Mouse (Mus musculus) heart, embryonic 14.5 days (tissue): ENCODE results near the gene S1pr3. TPM values are rescaled to one million over a fixed set of nuclear protein-coding genes. Genes with fewer than 3 reads are reported as not detected.

Experiments used
- ATAC-seq: fragments of 200-750 bp; cut with Nextera tagmentation; 2 replicates; pipeline ENCODE4 v1.8.0; 2017; ENCODE audit warnings: low read depth, moderate TSS enrichment; ENCODE audit not compliant: insufficient number of reproducible peaks, insufficient read depth, low FRiP score
- H3K27ac ChIP-seq, 2 experiments: fragments of 200-500 bp in 1 of 2; fragments of 300-500 bp in 1 of 2; sonication (generic) in 1 of 2; replicated peaks in 1 of 2; 2 replicates each; pipeline ENCODE4 v1.5.1; 2012 to 2014; ENCODE audit warnings: low read depth in 2 of 2, low read length in 2 of 2, control low read depth in 1 of 2, mild to moderate bottlenecking in 1 of 2, mixed read lengths in 1 of 2; ENCODE audit not compliant: control insufficient read depth in 1 of 2, insufficient read depth in 1 of 2
- H3K27me3 ChIP-seq: fragments of 300-500 bp; sonication (generic); 2 replicates; pipeline ENCODE4 v1.6.1; 2014; ENCODE audit warnings: mild to moderate bottlenecking, low read length, control low read depth; ENCODE audit not compliant: control insufficient read depth, insufficient read depth
- H3K36me3 ChIP-seq: fragments of 300-500 bp; sonication (generic); 2 replicates; pipeline ENCODE4 v1.6.1; 2014; ENCODE audit warnings: mild to moderate bottlenecking, control low read depth, low read length, mixed read lengths; ENCODE audit not compliant: control insufficient read depth, insufficient read depth
- H3K4me1 ChIP-seq, 2 experiments: fragments of 200-500 bp in 1 of 2; fragments of 300-500 bp in 1 of 2; sonication (generic) in 1 of 2; 2 replicates each; pipeline ENCODE4 v1.6.1; 2012 to 2014; ENCODE audit warnings: low read length in 2 of 2, control low read depth in 1 of 2, mixed read lengths in 1 of 2; ENCODE audit not compliant: control insufficient read depth in 2 of 2, insufficient read depth in 2 of 2
- H3K4me2 ChIP-seq: fragments of 300-500 bp; sonication (generic); 2 replicates; pipeline ENCODE4 v1.6.1; 2014; ENCODE audit warnings: mild to moderate bottlenecking, low read length
- H3K4me3 ChIP-seq, 2 experiments: fragments of 200-500 bp in 1 of 2; fragments of 300-500 bp in 1 of 2; sonication (generic) in 1 of 2; 2 replicates each; pipeline ENCODE4 v1.5.1; 2012 to 2014; ENCODE audit warnings: low read length in 2 of 2, mild to moderate bottlenecking in 2 of 2, control low read depth in 1 of 2, low read depth in 1 of 2, moderate library complexity in 1 of 2; ENCODE audit not compliant: control insufficient read depth in 1 of 2, insufficient read depth in 1 of 2
- H3K9ac ChIP-seq: fragments of 300-500 bp; sonication (generic); 2 replicates; pipeline ENCODE4 v1.6.1; 2014; ENCODE audit warnings: mild to moderate bottlenecking, low read length
- H3K9me3 ChIP-seq: fragments of 300-500 bp; sonication (generic); 2 replicates; pipeline ENCODE4 v1.6.1; 2016; ENCODE audit warnings: low read length, control low read depth; ENCODE audit not compliant: control insufficient read depth
- WGBS: fragments of 180-500 bp; shearing (Covaris S2); extraction: QIAGEN DNeasy Blood & Tissue Kit; methylation state at CpG from one replicate; pipeline ENCODE4 v1.1.7; 2014; 5-methylcytosine and 5-hydroxymethylcytosine counted together
- polyA plus RNA-seq: library from polyadenylated mRNA; unstranded; fragments of >200 nt; fragmentation: Nextera tagmentation; extraction: Ambion mirVana; gene quantifications from 2 replicates; pipeline ENCODE4 v1.2.1, GENCODE M21; 2014

Gene S1pr3
- polyA plus RNA-seq, 1 experiment from 2014 or later = 16.3 TPM

GRCm38 (mm10) chr13:51417796-51418195 lies 9.4 kb downstream of the S1pr3 start:
- WGBS = 67% methylated on average over 6 of the region's 6 CpGs
- no peaks in the 10 kb centered on the region for H3K9me3 ChIP-seq
- no peak overlapping the region for H3K4me3 ChIP-seq
- H3K9ac ChIP-seq = no peak overlapping the region
- H3K4me1 ChIP-seq = peaks cover 6 to 8% of the 10 kb centered on the region in 2 experiments; a peak in 3 of 4 replicates
- H3K27ac ChIP-seq = peak overlapping the region in 1 of 2 experiments; percentile 35; a peak in 1 of 4 replicates
- ATAC-seq = no peak
- no peaks in the 10 kb centered on the region for H3K27me3 ChIP-seq
- peaks cover 29% of the 10 kb centered on the region for H3K36me3 ChIP-seq
- no peak overlapping the region for H3K4me2 ChIP-seq

DNA sequence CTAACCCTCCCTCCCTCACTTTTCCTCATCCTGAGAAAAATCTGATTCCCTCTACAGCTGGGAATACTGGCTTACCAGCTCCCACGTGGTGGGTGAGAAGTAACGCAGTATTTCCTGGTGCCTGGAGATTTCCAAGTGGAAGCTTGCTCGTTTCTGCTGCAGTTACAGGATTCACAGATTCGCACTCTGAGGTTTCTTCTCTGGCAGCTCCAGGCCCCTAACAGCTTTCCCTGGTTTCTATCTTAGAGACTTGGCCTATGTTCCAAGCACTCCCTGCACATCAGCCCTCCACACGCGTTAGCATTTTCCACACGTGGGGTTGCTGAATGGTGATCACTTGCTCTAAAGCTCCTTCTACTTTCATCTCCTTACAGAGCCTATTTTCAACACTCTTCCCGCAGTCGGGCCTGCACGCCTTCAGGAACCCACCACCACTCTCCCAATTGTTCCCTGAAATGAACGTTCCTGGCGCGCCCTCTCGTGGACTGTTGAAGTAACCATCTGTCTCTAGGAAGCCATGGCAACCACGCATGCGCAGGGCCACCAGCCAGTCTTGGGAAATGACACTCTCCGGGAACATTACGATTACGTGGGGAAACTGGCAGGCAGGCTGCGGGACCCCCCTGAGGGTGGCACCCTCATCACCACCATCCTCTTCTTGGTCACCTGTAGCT lies 10.0 kb downstream of the S1pr3 start:
- peak; percentile 33 for ATAC-seq
- Histone ChIP-seq H3K9me3 (no peaks in the 10 kb centered on the region), H3K27me3 (no peaks in the 10 kb centered on the region), H3K36me3 (peaks cover 29% of the 10 kb centered on the region), H3K4me3 (no peak overlapping the region), H3K4me2 (peak overlapping the region; percentile 45), H3K9ac (peak overlapping the region; percentile 41; the same call in 1 of the 2 replicates), H3K27ac (peak overlapping the region; percentile 35 to 46), H3K4me1 (peaks cover 6 to 8% of the 10 kb centered on the region in 2 experiments; a peak in 3 of 4 replicates)
- 4% methylated on average over 20 of the region's 20 CpGs for WGBS

DNA sequence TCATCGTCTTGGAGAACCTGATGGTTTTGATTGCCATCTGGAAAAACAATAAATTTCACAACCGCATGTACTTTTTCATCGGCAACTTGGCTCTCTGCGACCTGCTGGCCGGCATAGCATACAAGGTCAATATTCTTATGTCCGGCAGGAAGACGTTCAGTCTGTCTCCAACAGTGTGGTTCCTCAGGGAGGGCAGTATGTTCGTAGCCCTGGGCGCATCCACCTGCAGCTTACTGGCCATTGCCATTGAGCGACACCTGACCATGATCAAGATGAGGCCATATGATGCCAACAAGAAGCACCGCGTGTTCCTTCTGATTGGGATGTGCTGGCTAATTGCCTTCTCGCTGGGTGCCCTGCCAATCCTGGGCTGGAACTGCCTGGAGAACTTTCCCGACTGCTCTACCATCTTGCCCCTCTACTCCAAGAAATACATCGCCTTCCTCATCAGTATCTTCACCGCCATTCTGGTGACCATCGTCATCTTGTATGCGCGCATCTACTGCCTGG lies 10.6 kb downstream of the S1pr3 start:
- Histone ChIP-seq H3K9ac (no peak overlapping the region), H3K27ac (no peak overlapping the region), H3K4me1 (peaks cover 6 to 8% of the 10 kb centered on the region in 2 experiments; a peak in 3 of 4 replicates), H3K36me3 (peaks cover 29% of the 10 kb centered on the region), H3K9me3 (no peaks in the 10 kb centered on the region), H3K4me3 (no peak overlapping the region), H3K27me3 (no peaks in the 10 kb centered on the region), H3K4me2 (peak overlapping the region; percentile 45; the same call in 1 of the 2 replicates)
- no peak for ATAC-seq
- WGBS = 69% methylated on average over 19 of the region's 19 CpGs

DNA sequence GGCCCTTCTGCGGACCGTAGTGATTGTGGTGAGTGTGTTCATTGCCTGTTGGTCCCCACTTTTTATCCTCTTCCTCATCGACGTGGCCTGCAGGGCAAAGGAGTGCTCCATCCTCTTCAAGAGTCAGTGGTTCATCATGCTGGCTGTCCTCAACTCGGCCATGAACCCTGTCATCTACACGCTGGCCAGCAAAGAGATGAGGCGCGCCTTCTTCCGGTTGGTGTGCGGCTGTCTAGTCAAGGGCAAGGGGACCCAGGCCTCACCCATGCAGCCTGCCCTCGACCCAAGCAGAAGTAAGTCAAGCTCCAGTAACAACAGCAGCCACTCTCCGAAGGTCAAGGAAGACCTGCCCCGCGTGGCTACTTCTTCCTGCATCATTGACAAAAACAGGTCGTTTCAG lies 11.1 kb downstream of the S1pr3 start:
- Histone ChIP-seq H3K4me2 (no peak overlapping the region), H3K27me3 (no peaks in the 10 kb centered on the region), H3K4me3 (no peak overlapping the region), H3K4me1 (peaks cover 6 to 10% of the 10 kb centered on the region in 2 experiments; a peak in 3 of 4 replicates), H3K9ac (no peak overlapping the region), H3K36me3 (peaks cover 29% of the 10 kb centered on the region), H3K9me3 (no peaks in the 10 kb centered on the region), H3K27ac (no peak overlapping the region)
- ATAC-seq = no peak
- 85% methylated on average over 15 of the region's 15 CpGs for WGBS

DNA sequence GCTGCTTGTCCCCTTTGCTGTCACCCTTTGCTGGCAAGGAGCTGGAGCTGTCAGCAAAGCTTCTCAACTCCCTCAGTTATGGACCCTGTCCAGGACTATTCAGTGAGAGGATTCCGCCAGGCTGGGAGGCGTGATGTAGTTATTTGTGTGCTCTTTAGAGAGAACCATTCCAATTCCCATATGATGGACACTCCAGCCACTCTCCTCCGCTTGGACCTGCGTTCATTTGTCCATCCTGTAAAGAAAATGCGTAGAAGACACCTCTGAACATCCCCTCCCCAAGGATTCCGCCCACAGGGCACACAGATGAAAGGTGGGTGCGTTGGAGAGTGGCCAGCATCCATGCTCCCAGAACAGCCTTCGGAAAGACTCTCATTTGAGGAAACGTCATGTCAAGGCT lies 12.4 kb downstream of the S1pr3 start:
- H3K36me3 ChIP-seq = peaks cover 23% of the 10 kb centered on the region; the same call in 1 of the 2 replicates

GRCm38 (mm10) chr13:51423647-51424046 lies 15.2 kb downstream of the S1pr3 start:
- Histone ChIP-seq H3K4me1 (peaks cover 2 to 4% of the 10 kb centered on the region in 2 experiments; a peak in 2 of 4 replicates), H3K4me2 (no peak overlapping the region), H3K4me3 (no peak overlapping the region), H3K36me3 (peaks cover 23% of the 10 kb centered on the region; the same call in 1 of the 2 replicates), H3K9me3 (no peaks in the 10 kb centered on the region), H3K27me3 (no peaks in the 10 kb centered on the region), H3K9ac (no peak overlapping the region), H3K27ac (no peak overlapping the region)
- ATAC-seq = no peak
- WGBS = 67% methylated on average over 9 of the region's 9 CpGs

More for the DNA sequence above, 12.4 kb downstream of the S1pr3 start:
- H3K27me3 ChIP-seq = no peaks in the 10 kb centered on the region
- H3K4me1 ChIP-seq = peaks cover 8 to 12% of the 10 kb centered on the region in 2 experiments; a peak in 3 of 4 replicates
- no peak overlapping the region for H3K4me3 ChIP-seq
- 79% methylated on average over 9 of the region's 9 CpGs for WGBS
- no peak overlapping the region for H3K4me2 ChIP-seq
- ATAC-seq = no peak
- no peaks in the 10 kb centered on the region for H3K9me3 ChIP-seq
- H3K9ac ChIP-seq = no peak overlapping the region
- no peak overlapping the region for H3K27ac ChIP-seq

DNA sequence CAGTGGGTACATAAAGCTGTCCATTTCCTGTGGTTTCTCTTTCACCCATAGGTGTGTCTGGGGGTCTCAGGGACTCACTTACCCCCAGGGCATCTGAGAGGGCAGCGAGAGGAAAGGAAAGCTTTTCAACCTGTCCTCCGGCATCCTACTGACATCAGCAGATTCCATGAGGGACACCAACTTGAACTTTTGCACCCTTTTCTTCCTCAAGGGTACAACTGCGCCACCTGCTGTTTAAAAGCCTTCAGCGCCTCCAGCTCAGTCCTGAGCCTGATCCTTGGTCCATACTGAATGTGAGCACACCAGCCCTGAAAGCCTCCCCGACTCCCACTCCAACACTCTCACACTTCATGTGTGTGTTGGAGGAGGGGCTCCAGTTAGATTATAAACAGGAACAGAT lies 16.2 kb downstream of the S1pr3 start:
- H3K4me2 ChIP-seq = peak overlapping the region; percentile 43; the same call in 1 of the 2 replicates
- ATAC-seq = no peak

More for the DNA sequence above, 16.2 kb downstream of the S1pr3 start:
- Histone ChIP-seq H3K9ac (no peak overlapping the region), H3K9me3 (no peaks in the 10 kb centered on the region), H3K27me3 (no peaks in the 10 kb centered on the region), H3K36me3 (peaks cover 16% of the 10 kb centered on the region; the same call in 1 of the 2 replicates), H3K27ac (no peak overlapping the region), H3K4me3 (no peak overlapping the region), H3K4me1 (peaks cover 2 to 4% of the 10 kb centered on the region in 2 experiments; a peak in 2 of 4 replicates)
- 7% methylated on average over 5 of the region's 5 CpGs for WGBS
